Mouse (Mus musculus) CD4-positive helper T cell, adult 2 months (primary cell): ENCODE results near the gene Zfp599.
A peak's percentile ranks its signal among the peaks of the same experiment; 100 is the strongest.

Experiments used
- DNase-seq: peaks from one replicate; pipeline ENCODE4 v3.0.0-alpha.2; 2012; ENCODE audit warnings: low read depth, missing footprints, low spot score

Zfp599 gene

DNA sequence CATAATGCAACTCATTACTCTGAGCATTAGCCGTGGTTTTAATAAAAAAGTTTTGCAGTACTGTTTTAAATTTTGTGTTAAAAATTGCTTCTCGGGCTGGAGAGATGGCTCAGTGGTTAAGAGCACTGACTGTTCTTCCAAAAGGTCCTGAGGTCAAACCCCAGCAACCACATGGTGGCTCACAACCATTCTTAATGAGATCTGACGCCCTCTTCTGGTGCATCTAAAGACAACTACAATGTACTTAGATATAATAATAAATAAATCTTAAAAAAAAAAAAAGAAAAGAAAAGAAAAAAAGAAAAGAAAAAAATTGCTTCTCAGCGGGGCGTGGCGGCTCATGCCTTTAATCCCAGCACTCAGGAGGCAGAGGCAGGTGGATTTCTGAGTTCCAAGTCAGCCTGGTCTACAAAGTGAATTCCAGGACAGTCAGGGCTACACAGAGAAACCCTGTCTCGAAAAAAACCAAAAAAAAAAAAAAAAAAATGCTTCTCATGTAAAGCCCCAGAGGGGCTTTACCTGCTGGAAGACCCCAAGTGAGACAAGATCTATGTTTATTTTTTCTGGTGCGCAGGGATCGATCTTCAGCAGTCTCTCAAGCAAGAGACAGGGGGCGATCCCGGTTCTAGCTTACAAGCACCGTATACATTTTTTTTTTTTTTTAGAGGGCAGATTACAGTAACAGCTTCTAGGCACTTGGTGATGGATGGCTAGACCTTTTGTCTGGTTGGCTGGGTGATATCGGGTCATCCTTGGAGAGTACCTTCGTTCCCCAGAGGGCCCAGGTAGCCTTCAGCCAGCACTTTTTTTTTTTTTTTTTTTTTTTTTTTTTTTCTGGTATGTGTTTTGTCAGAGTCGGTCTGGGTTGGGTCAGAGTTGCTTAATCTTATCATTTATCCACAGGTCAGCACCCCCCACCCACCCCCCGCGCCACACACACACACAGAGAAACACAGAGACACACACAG is 34.9 kb downstream of the Zfp599 start:
- DNase-seq, result peak; percentile 86

GRCm38 (mm10) chr9:22224066-22224465 is 35.6 kb downstream of the Zfp599 start:
- no peak for DNase-seq

- DNase-seq, result no peak
Observed at GRCm38 (mm10) chr9:22217858-22218493, 41.7 kb downstream of the Zfp599 start.

- no peak for DNase-seq
Observed at GRCm38 (mm10) chr9:22216705-22217104, 43.0 kb downstream of the Zfp599 start.

DNA sequence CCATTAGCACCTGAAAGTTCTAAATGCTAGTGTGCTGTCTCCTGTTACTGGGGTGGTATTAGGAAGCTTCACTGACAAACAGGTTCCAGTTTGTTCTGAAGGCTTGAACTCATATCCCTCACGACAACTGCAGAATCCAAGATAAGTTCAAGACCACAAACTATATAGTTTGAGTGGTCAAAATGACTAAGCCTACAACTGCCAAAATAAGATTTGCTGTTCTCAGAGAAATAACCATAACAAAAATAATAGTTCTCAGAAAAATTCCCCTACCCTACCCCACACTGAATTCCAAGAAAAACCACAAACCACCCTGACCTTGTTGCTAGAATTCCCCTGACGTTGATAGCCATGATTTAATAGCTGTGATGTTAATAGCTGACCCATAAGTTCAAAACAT is 45.1 kb downstream of the Zfp599 start:
- no peak for DNase-seq

- no peak for DNase-seq
Observed at GRCm38 (mm10) chr9:22213785-22214194, 45.9 kb downstream of the Zfp599 start.
